Mouse (Mus musculus): ENCODE data around the gene Ppp2r1b.
A peak's percentile ranks its signal among the peaks of the same experiment; 100 is the strongest.

DNA sequence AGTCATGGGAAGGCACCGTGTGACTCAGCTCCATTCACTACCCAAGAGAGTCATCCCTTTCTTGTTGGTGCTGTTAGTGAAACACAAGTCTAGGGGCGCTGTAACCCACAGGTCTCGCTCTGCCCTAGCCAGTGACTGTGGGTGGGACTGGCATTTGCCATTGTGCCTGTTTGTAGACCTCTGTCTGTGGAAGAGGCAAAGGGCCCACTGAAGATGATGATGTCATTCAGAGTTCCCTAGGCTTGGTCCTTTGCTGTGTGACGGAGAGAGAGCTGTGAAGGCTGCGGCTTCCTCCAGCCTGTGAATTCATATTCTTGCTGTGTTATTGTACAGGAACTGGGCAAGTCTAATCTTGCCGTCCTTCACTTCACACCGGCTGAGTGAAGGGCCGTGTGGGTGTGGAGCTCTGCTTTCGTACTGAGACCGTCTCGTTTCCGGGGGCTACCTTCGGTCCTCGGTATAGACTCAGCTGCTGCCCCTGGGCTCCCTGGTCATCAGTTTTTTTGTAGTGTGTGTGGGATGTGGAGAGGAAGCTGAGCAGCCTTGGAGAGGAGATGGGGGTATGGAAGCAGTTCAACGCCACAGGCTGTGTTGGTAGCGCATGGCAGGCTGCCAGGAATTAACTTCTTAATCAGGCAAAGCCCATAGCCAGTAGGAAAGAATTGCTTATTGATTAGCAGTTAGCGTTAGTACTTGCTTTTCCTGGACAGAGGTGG, 7.7 kb downstream of the Ppp2r1b start:
- TF ChIP-seq CTCF (IDR thresholded peaks at IDR 0.05; ENCODE audit: low read depth) (peak; percentile 42), EP300 (IDR thresholded peaks at IDR 0.05; ENCODE audit: low read depth) (no peak)
